Mouse (Mus musculus) thymus, adult 2 months (tissue): ENCODE measurements around the gene Zyx.

Experiments used
- CTCF ChIP-seq: fragments of 200-500 bp; IDR thresholded peaks from 2 replicates; pipeline ENCODE4 v1.5.1; 2012; ENCODE audit warnings: mild to moderate bottlenecking, control low read depth, low read length, moderate library complexity, borderline replicate concordance; ENCODE audit not compliant: control insufficient read depth, poor library complexity, insufficient read depth; ENCODE audit errors: extremely low read depth
- POLR2A ChIP-seq: fragments of 200-500 bp; IDR thresholded peaks from 2 replicates; pipeline ENCODE4 v1.6.1; 2012; ENCODE audit warnings: mild to moderate bottlenecking, low read length, control low read depth, moderate library complexity; ENCODE audit not compliant: control insufficient read depth, poor library complexity, insufficient read depth; ENCODE audit errors: extremely low read depth

GRCm38 (mm10) chr6:42339189-42339588 lies 10.2 kb upstream of the Zyx start:
- TF ChIP-seq CTCF (no peak), POLR2A (no peak)
